ENCODE assay signal across 13 mouse cellular contexts in the genomic region with DNA sequence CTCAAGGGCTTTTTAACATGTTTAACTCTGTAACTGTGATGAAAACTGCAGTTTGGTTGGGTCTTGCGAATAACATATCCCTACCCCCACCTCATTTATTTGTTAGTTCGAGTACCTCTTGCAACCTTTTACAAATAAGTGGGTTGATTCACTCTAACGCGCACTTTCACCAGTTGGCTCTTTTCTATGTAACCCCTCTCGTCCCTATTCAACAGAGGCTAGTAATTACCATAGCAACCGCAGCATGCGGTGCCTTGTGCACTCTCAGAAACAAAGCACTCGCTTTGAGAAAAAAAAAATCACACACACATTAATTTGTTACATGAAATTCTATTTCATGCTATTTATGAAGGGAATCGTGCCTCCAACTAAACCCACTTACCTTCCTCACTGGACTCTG.
A peak's percentile ranks its signal among the peaks of the same experiment; 100 is the strongest.
DNase-seq lines count a peak whose midpoint lies in the region; ATAC-seq lines count a peak whose summit lies in the region.
"Had no signal": no experiment of that assay in that cellular context is flagged by ENCODE, and none has a peak within 500 bp of the region (broad histone marks: within the 10 kb centered on the region; RNA-seq: fewer than 3 reads in every experiment).

No protein-coding gene starts in this region.

- H3K4me1 ChIP-seq in forebrain, embryonic 11.5 days (replicated peaks; ENCODE audit: control insufficient read depth, insufficient read depth, low read length): peaks cover 7% of the 10 kb centered on the region; the same call in 1 of the 2 replicates
- H3K4me1 ChIP-seq in forebrain, embryonic 16.5 days (replicated peaks; ENCODE audit: control insufficient read depth, insufficient read depth, low read length): peaks cover 24% of the 10 kb centered on the region
- H3K4me1 ChIP-seq in limb, embryonic 10.5 days: peaks cover 40% of the 10 kb centered on the region
- H3K4me1 ChIP-seq in neural tube, embryonic 14.5 days (ENCODE audit: control insufficient read depth, insufficient read depth, low read length): peaks cover 15% of the 10 kb centered on the region

- H3K9me3 ChIP-seq in forebrain, embryonic 11.5 days (ENCODE audit: control insufficient read depth, low read length): no peaks in the 10 kb centered on the region
- no peaks in the 10 kb centered on the region for H3K9me3 ChIP-seq in forebrain, embryonic 16.5 days (ENCODE audit: control insufficient read depth, low read length)
- no peaks in the 10 kb centered on the region for H3K9me3 ChIP-seq in limb, embryonic 10.5 days (replicated peaks)
- no peaks in the 10 kb centered on the region for H3K9me3 ChIP-seq in neural tube, embryonic 14.5 days (ENCODE audit: control insufficient read depth, low read length)
- H3K9me3 ChIP-seq: heart, embryonic 15.5 days; liver, embryonic 12.5 days had no signal

- no peak overlapping the region for H3K27ac ChIP-seq in forebrain, embryonic 11.5 days (ENCODE audit: low read depth, low read length)
- H3K27ac ChIP-seq in forebrain, embryonic 16.5 days (ENCODE audit: low read length): 0 out of 2 replicates have a peak overlapping the region, but pooled peaks have one; percentile 3
- H3K27ac ChIP-seq in limb, embryonic 10.5 days: 0 out of 2 replicates have a peak overlapping the region, but pooled peaks have one; percentile 82
- peak overlapping the region; percentile 66; the same call in 1 of the 2 replicates for H3K27ac ChIP-seq in neural tube, embryonic 14.5 days (ENCODE audit: low read depth, low read length)
- H3K27ac ChIP-seq: heart, embryonic 15.5 days; liver, embryonic 12.5 days had no signal

- H3K4me2 ChIP-seq in forebrain, embryonic 11.5 days (ENCODE audit: low read depth, low read length, severe bottlenecking): peak overlapping the region; percentile 19; the same call in 1 of the 2 replicates
- peak overlapping the region; percentile 0; the same call in 1 of the 2 replicates for H3K4me2 ChIP-seq in forebrain, embryonic 16.5 days (ENCODE audit: low read length)
- no peak overlapping the region for H3K4me2 ChIP-seq in neural tube, embryonic 14.5 days (ENCODE audit: low read depth, low read length)
- H3K4me2 ChIP-seq: heart, embryonic 15.5 days; liver, embryonic 12.5 days had no signal

- H3K4me3 ChIP-seq in forebrain, embryonic 11.5 days (ENCODE audit: low read depth, low read length): no peak overlapping the region
- no peak overlapping the region for H3K4me3 ChIP-seq in forebrain, embryonic 16.5 days (replicated peaks; ENCODE audit: low read length)
- H3K4me3 ChIP-seq in limb, embryonic 10.5 days: no peak overlapping the region
- no peak overlapping the region for H3K4me3 ChIP-seq in neural tube, embryonic 14.5 days (ENCODE audit: low read depth, low read length)
- H3K4me3 ChIP-seq: heart, embryonic 15.5 days; liver, embryonic 12.5 days had no signal

- DNase-seq in forebrain, embryonic 11.5 days (ENCODE audit: low spot score): no peak
- DNase-seq in limb, embryonic 10.5 days (ENCODE audit: low spot score): no peak
- no peak for DNase-seq in layer of hippocampus, adult 8-10 months (ENCODE audit: low spot score in 2 of 2)
- DNase-seq in gastrocnemius, postnatal 10 days: no peak
- DNase-seq in thymus, postnatal 14 days: no peak
- DNase-seq: cerebellum, adult 8-10 months; thymus, adult 2 months had no signal

- 0 out of 2 replicates have a peak overlapping the region, but pooled peaks have one; percentile 31 for H3K9ac ChIP-seq in forebrain, embryonic 11.5 days (ENCODE audit: low read length)
- no peak overlapping the region for H3K9ac ChIP-seq in forebrain, embryonic 16.5 days (replicated peaks; ENCODE audit: low read depth, low read length)
- no peak overlapping the region; the same call in 1 of the 2 replicates for H3K9ac ChIP-seq in neural tube, embryonic 14.5 days (replicated peaks; ENCODE audit: low read depth, low read length)
- H3K9ac ChIP-seq: heart, embryonic 15.5 days; liver, embryonic 12.5 days had no signal

- H3K27me3 ChIP-seq in forebrain, embryonic 11.5 days (ENCODE audit: control insufficient read depth, insufficient read depth, low read length): no peaks in the 10 kb centered on the region
- peaks cover 4% of the 10 kb centered on the region; the same call in 1 of the 2 replicates for H3K27me3 ChIP-seq in forebrain, embryonic 16.5 days (replicated peaks; ENCODE audit: control insufficient read depth, insufficient read depth, low read length)
- no peaks in the 10 kb centered on the region for H3K27me3 ChIP-seq in limb, embryonic 10.5 days (ENCODE audit: low read depth, poor library complexity, severe bottlenecking)
- no peaks in the 10 kb centered on the region for H3K27me3 ChIP-seq in neural tube, embryonic 14.5 days (ENCODE audit: control insufficient read depth, insufficient read depth, low read length)
- H3K27me3 ChIP-seq: heart, embryonic 15.5 days; liver, embryonic 12.5 days had no signal

- no peaks in the 10 kb centered on the region for H3K36me3 ChIP-seq in forebrain, embryonic 11.5 days (ENCODE audit: control insufficient read depth, insufficient read depth, low read length)
- no peaks in the 10 kb centered on the region for H3K36me3 ChIP-seq in forebrain, embryonic 16.5 days (ENCODE audit: control insufficient read depth, insufficient read depth)
- no peaks in the 10 kb centered on the region for H3K36me3 ChIP-seq in limb, embryonic 10.5 days
- no peaks in the 10 kb centered on the region for H3K36me3 ChIP-seq in neural tube, embryonic 14.5 days (ENCODE audit: control insufficient read depth, insufficient read depth, low read length)
- H3K36me3 ChIP-seq: heart, embryonic 15.5 days; liver, embryonic 12.5 days had no signal

- peak; percentile 54; the same call in 1 of the 2 replicates for ATAC-seq in forebrain, embryonic 11.5 days (replicated peaks; ENCODE audit: low FRiP score)
- ATAC-seq in forebrain, embryonic 16.5 days: peak; percentile 41; the same call in 1 of the 2 replicates
- ATAC-seq in neural tube, embryonic 14.5 days (ENCODE audit: low read depth): no peak
- ATAC-seq: inflammation-experienced regulatory T-cells, adult 6 months; liver, embryonic 12.5 days; lung, postnatal 0 days had no signal

- WGBS in forebrain, embryonic 11.5 days: 23% methylated on average over 9 of the region's 9 CpGs
- WGBS in forebrain, embryonic 16.5 days: 4% methylated on average over 9 of the region's 9 CpGs
- WGBS in limb, embryonic 10.5 days: 84% methylated on average over 9 of the region's 9 CpGs
- 18% methylated on average over 9 of the region's 9 CpGs for WGBS in neural tube, embryonic 14.5 days
